ENCODE assay signal across 7 mouse cellular contexts in the genomic region with DNA sequence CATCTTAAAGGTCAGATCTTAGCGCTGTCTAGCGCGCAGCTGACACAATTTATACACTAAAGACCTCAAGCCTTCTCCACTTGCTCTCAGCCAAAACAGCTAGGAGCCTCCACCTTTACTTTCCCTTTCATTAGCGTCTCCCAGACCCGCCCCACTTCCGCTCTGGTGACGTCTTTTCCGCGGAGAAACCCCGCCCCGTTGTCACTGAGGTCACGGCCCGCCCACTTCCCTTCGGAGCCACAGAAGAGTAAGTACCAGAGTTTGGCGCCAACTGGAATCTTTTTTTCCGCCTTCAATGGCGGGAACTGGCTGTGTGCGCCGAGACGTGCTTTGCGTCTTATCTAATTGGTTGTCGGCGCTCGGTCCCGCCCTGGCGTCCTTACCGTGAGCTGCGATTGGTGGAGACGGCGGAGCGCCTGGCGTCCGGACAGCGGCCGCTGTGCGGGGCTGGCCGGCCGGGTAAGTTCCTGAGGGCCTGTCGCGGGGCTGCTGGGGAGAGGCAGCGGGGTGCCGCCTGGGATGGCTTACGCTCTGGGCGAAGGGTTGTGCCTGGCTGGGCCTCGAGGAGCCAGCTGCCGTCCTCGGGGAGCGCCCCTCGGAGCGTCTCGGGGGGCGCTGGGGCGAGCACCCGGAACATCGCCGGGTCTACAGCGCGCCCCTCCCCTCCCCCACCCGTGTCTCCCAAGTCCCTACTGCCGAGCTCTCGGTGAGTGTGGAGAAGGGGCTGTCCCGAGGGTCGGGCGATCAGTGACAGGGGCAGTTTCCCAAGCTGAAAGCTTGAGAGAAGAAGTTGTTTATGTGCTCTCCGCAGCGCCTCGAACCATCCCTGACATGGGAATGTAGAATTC. TPM values are rescaled to one million over a fixed set of nuclear protein-coding genes. Genes with fewer than 3 reads are reported as not detected.
DNase-seq lines count a peak whose midpoint lies in the region; ATAC-seq lines count a peak whose summit lies in the region.

Gene Casp8ap2, plus strand, starts transcription at position 418 of the 848 bp plus-strand sequence.

- H3K4me1 ChIP-seq in intestine, embryonic 15.5 days (replicated peaks): 0 out of 2 replicates have a peak, but pooled peaks cover 6% of the 10 kb centered on the region
- peaks cover 18% of the 10 kb centered on the region for H3K4me1 ChIP-seq in midbrain, embryonic 10.5 days

- WGBS in intestine, embryonic 15.5 days: under 1% methylated on average over 65 of the region's 67 CpGs
- WGBS in midbrain, embryonic 10.5 days: under 1% methylated on average over 67 of the region's 67 CpGs

- peak within 1 kb of the TSS; percentile 78 for H3K9ac ChIP-seq in intestine, embryonic 15.5 days

- H3K36me3 ChIP-seq in intestine, embryonic 15.5 days: no peaks in the 10 kb centered on the region
- H3K36me3 ChIP-seq in midbrain, embryonic 10.5 days: peaks cover 20% of the 10 kb centered on the region

- peak within 1 kb of the TSS; percentile 78 for H3K4me2 ChIP-seq in intestine, embryonic 15.5 days (replicated peaks)

- DNase-seq in adrenal gland, adult 2 months: peak; percentile 99
- DNase-seq in embryo, embryonic 11.5 days (ENCODE audit: low read depth, low spot score): peak; percentile 99
- DNase-seq in gastrocnemius, postnatal 36 days: peak; percentile 96 to 98
- peak; percentile 99 to 100 for DNase-seq in left cerebral cortex, postnatal 25 days (ENCODE audit: low spot score in 2 of 2)
- peak; percentile 99 for DNase-seq in midbrain, embryonic 10.5 days (ENCODE audit: low spot score)
- DNase-seq in right cerebral cortex, postnatal 4 days: peak; percentile 92

- peak within 1 kb of the TSS; percentile 74 for H3K27ac ChIP-seq in intestine, embryonic 15.5 days
- peak within 1 kb of the TSS; percentile 93 for H3K27ac ChIP-seq in midbrain, embryonic 10.5 days (replicated peaks)

- H3K9me3 ChIP-seq in intestine, embryonic 15.5 days: no peaks in the 10 kb centered on the region
- no peaks in the 10 kb centered on the region for H3K9me3 ChIP-seq in midbrain, embryonic 10.5 days (replicated peaks)

- peak within 1 kb of the TSS; percentile 87 for H3K4me3 ChIP-seq in intestine, embryonic 15.5 days (replicated peaks)
- H3K4me3 ChIP-seq in midbrain, embryonic 10.5 days: peak within 1 kb of the TSS; percentile 84

- intact Hi-C loops in gastrocnemius, postnatal 36 days (cut with DNase I): no loop called here
- intact Hi-C loops in left cerebral cortex, postnatal 25 days (cut with DNase I): loop anchor here (1.0 to 5.0 kb wide), 2 partner anchors 41 to 417 kb away; partner anchors contain the start of gene Ube2j1

- H3K27me3 ChIP-seq in intestine, embryonic 15.5 days (replicated peaks): no peaks in the 10 kb centered on the region
- H3K27me3 ChIP-seq in midbrain, embryonic 10.5 days (ENCODE audit: low read depth, poor library complexity, severe bottlenecking): no peaks in the 10 kb centered on the region

- ATAC-seq in intestine, embryonic 15.5 days: peak; percentile 100

RNA-seq across cellular contexts. Expression of gene Casp8ap2, which starts in this region (rescaled TPM):
- total RNA-seq in adrenal gland, adult 2 months (2021): 1 to 10 TPM; 7.9 to 8.9 TPM
- 0.10 and 0.31 TPM in 2 replicates for polyA plus RNA-seq in adrenal gland, adult 2 months (2012; rRNA removed)
- total RNA-seq in gastrocnemius, postnatal 36 days (2021): 1 to 10 TPM; 3.5 to 4.2 TPM
- polyA plus RNA-seq in intestine, embryonic 15.5 days (2015; fragmentation: Nextera tagmentation; extraction: Ambion mirVana): 45.9 and 47.8 TPM in 2 replicates
- 1 to 10 TPM; 9.5 to 9.7 TPM for total RNA-seq in left cerebral cortex, postnatal 25 days (2021)
- 74.5 and 77.4 TPM in 2 replicates for polyA plus RNA-seq in midbrain, embryonic 10.5 days (2016; fragmentation: Nextera tagmentation; extraction: Ambion mirVana)

Comparison
In these comparisons a context has a peak if more than half of its experiments do, and no peak if none do; other contexts are left out.
1. Peak in every context shown above with its lines: DNase-seq, ATAC-seq, H3K4me3 ChIP-seq and H3K27ac ChIP-seq.
2. RNA of gene Casp8ap2 (polyA plus RNA-seq): 74.5 to 77.4 TPM in midbrain, embryonic 10.5 days and 45.9 to 47.8 TPM in intestine, embryonic 15.5 days; 0.10 to 0.31 TPM in adrenal gland, adult 2 months; every median in the first group is over 10 times any median in the second.